Mouse (Mus musculus): ENCODE measurements at regions not wholly inside any gene's neighbourhood (a gene's known extent, or its start where the extent isn't known, plus 50 kb on each side); places are given as distances from the start of the nearest gene placed in this dataset.

- no peak overlapping the region for H3K4me2 ChIP-seq (replicated peaks; ENCODE audit: low read depth, low read length)
- no peak overlapping the region for H3K27ac ChIP-seq (ENCODE audit: low read depth, low read length)
- H3K9ac ChIP-seq (ENCODE audit: low read depth, low read length) = no peak overlapping the region
- WGBS = 56% methylated on average over 5 of the region's 5 CpGs
- no peaks in the 10 kb centered on the region for H3K4me1 ChIP-seq (replicated peaks; ENCODE audit: control insufficient read depth, insufficient read depth, low read length)
- no peaks in the 10 kb centered on the region for H3K9me3 ChIP-seq (ENCODE audit: control insufficient read depth, low read length)
- no peaks in the 10 kb centered on the region for H3K36me3 ChIP-seq (ENCODE audit: control insufficient read depth, insufficient read depth, low read length)
- DNase-seq (ENCODE audit: low spot score) = peak; percentile 15
- no peaks in the 10 kb centered on the region for H3K27me3 ChIP-seq (ENCODE audit: control insufficient read depth, insufficient read depth, low read length)
- no peak for ATAC-seq (ENCODE audit: low FRiP score)
- H3K4me3 ChIP-seq (ENCODE audit: low read depth, low read length) = no peak overlapping the region
These were observed 193.6 kb downstream of the Mex3b start for GRCm38 (mm10) chr7:83060733-83061132.

DNA sequence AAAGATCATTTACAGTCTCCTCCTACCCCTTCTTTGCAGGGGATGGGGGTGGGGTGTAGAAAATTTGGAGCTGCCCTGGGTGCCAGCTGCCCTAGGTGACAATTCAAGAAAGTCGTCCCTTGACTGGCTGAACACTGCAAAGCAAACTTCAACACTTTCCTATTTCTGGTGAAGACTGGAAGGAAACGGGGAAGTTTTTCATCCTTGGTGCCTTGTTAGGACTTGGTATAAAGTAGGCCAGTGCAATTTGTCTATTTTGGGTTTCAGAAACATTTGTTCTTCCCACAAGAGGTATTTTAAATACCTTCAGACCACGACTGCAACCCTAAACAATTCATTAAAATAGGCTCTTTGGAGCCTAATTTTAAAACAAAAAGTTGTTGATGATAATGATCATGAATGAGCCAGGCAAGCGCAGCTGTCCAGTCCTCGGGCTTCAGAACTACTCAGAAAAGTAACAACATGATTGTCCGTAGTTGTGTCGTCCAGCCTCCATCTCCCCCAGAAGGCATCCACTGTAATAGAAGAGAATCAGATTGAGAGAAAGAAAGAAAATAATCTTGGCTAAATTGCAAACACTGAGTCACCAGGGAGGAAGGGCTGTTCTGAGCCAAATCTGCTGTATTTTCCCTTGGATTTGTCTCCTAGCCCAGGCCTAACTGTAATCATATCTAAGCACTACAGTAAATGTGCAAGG lies 194.2 kb downstream of the Mex3b start:
- no peaks in the 10 kb centered on the region for H3K27me3 ChIP-seq (ENCODE audit: control insufficient read depth, insufficient read depth, low read length)
- H3K9me3 ChIP-seq (ENCODE audit: control insufficient read depth, low read length) = no peaks in the 10 kb centered on the region
- no peaks in the 10 kb centered on the region for H3K36me3 ChIP-seq (ENCODE audit: control insufficient read depth, insufficient read depth, low read length)
- H3K4me1 ChIP-seq (replicated peaks; ENCODE audit: control insufficient read depth, insufficient read depth, low read length) = no peaks in the 10 kb centered on the region
- no peak overlapping the region for H3K27ac ChIP-seq (ENCODE audit: low read depth, low read length)
- no peak overlapping the region for H3K4me3 ChIP-seq (ENCODE audit: low read depth, low read length)
- WGBS = 74% methylated on average over 7 of the region's 7 CpGs
- no peak overlapping the region for H3K9ac ChIP-seq (ENCODE audit: low read depth, low read length)
- H3K4me2 ChIP-seq (replicated peaks; ENCODE audit: low read depth, low read length) = no peak overlapping the region
- DNase-seq (ENCODE audit: low spot score) = no peak
- no peak for ATAC-seq (ENCODE audit: low FRiP score)

- WGBS = 92% methylated on average over 6 of the region's 6 CpGs
- Histone ChIP-seq H3K27ac (ENCODE audit: low read depth, low read length) (no peak overlapping the region), H3K27me3 (ENCODE audit: control insufficient read depth, insufficient read depth, low read length) (no peaks in the 10 kb centered on the region), H3K9ac (ENCODE audit: low read depth, low read length) (no peak overlapping the region), H3K9me3 (ENCODE audit: control insufficient read depth, low read length) (no peaks in the 10 kb centered on the region), H3K36me3 (ENCODE audit: control insufficient read depth, insufficient read depth, low read length) (no peaks in the 10 kb centered on the region), H3K4me2 (replicated peaks; ENCODE audit: low read depth, low read length) (no peak overlapping the region), H3K4me3 (ENCODE audit: low read depth, low read length) (no peak overlapping the region), H3K4me1 (replicated peaks; ENCODE audit: control insufficient read depth, insufficient read depth, low read length) (no peaks in the 10 kb centered on the region)
- DNase-seq (ENCODE audit: low spot score) (no peak), ATAC-seq (ENCODE audit: low FRiP score) (no peak)
These were observed 194.9 kb downstream of the Mex3b start for GRCm38 (mm10) chr7:83061894-83062477.

DNA sequence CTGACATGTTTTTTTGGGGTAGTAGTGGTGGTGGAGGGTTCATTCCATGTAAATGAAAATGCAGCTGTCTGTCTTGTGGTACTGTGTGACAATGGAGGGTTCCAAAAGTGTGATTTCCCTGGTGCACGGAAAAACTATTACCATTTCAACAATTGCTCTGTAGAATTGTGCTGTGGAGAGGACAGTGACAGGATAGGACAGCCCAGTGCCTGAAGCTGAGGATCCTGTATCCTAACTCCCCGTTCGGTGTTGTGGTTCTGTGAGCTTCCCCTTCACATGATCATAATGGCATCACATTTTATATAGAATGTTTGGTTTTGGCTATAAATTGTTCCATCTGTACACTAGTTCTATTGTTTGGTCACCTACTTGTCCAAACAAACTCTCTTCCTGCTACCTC lies 196.4 kb downstream of the Mex3b start:
- Histone ChIP-seq H3K4me1 (replicated peaks; ENCODE audit: control insufficient read depth, insufficient read depth, low read length) (no peaks in the 10 kb centered on the region), H3K4me3 (ENCODE audit: low read depth, low read length) (no peak overlapping the region), H3K36me3 (ENCODE audit: control insufficient read depth, insufficient read depth, low read length) (no peaks in the 10 kb centered on the region), H3K9me3 (ENCODE audit: control insufficient read depth, low read length) (no peaks in the 10 kb centered on the region), H3K27ac (ENCODE audit: low read depth, low read length) (no peak overlapping the region), H3K4me2 (replicated peaks; ENCODE audit: low read depth, low read length) (no peak overlapping the region), H3K9ac (ENCODE audit: low read depth, low read length) (no peak overlapping the region), H3K27me3 (ENCODE audit: control insufficient read depth, insufficient read depth, low read length) (no peaks in the 10 kb centered on the region)
- ATAC-seq (ENCODE audit: low FRiP score) = no peak
- 87% methylated on average over 3 of the region's 3 CpGs for WGBS
- DNase-seq (ENCODE audit: low spot score) = no peak

- no peaks in the 10 kb centered on the region for H3K27me3 ChIP-seq (ENCODE audit: control insufficient read depth, insufficient read depth, low read length)
- H3K4me3 ChIP-seq (ENCODE audit: low read depth, low read length) = no peak overlapping the region
- H3K27ac ChIP-seq (ENCODE audit: low read depth, low read length) = no peak overlapping the region
- no peak overlapping the region for H3K9ac ChIP-seq (ENCODE audit: low read depth, low read length)
- no peaks in the 10 kb centered on the region for H3K9me3 ChIP-seq (ENCODE audit: control insufficient read depth, low read length)
- 90% methylated on average over 3 of the region's 3 CpGs for WGBS
- no peaks in the 10 kb centered on the region for H3K4me1 ChIP-seq (replicated peaks; ENCODE audit: control insufficient read depth, insufficient read depth, low read length)
- ATAC-seq (ENCODE audit: low FRiP score) (no peak), DNase-seq (ENCODE audit: low spot score) (no peak)
- H3K4me2 ChIP-seq (replicated peaks; ENCODE audit: low read depth, low read length) = no peak overlapping the region
- H3K36me3 ChIP-seq (ENCODE audit: control insufficient read depth, insufficient read depth, low read length) = no peaks in the 10 kb centered on the region
These were observed 198.2 kb downstream of the Mex3b start for GRCm38 (mm10) chr7:83065341-83065740.

DNA sequence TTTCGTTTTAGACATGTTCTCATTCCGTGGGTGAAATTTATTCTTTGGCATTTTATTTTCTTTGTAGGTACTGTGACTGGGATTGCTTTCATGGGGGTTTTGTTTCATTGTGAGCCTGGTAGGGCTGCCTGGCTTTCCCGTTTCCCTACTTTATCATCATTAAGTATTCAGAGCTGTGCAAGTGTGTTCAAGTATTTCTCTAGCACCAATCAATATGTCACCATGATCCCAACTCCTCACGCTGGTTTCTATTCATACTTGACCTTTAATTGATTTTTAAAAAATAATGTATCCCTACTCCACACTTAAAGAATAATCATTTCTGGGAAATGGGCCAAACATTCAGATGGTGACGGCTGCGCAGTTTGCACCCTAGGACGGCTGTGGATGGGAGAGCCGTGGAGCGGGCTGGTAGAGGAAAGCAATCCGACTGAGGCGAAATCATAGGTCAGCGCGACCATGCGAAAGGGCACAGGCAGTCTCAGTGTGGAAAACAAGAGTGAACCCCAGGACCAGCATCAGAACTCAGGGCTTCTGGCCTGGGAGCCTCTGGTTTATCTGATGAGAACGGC lies 207.4 kb downstream of the Mex3b start:
- H3K4me1 ChIP-seq (replicated peaks; ENCODE audit: control insufficient read depth, insufficient read depth, low read length) = no peaks in the 10 kb centered on the region
- no peak overlapping the region for H3K27ac ChIP-seq (ENCODE audit: low read depth, low read length)
- whole genome bisulfite sequencing = 76% methylated on average over 15 of the region's 15 CpGs
- no peak for DNase-seq (ENCODE audit: low spot score)
- H3K4me3 ChIP-seq (ENCODE audit: low read depth, low read length) = no peak overlapping the region
- H3K9me3 ChIP-seq (ENCODE audit: control insufficient read depth, low read length) = no peaks in the 10 kb centered on the region
- no peak overlapping the region for H3K9ac ChIP-seq (ENCODE audit: low read depth, low read length)
- H3K4me2 ChIP-seq (replicated peaks; ENCODE audit: low read depth, low read length) = no peak overlapping the region
- H3K36me3 ChIP-seq (ENCODE audit: control insufficient read depth, insufficient read depth, low read length) = no peaks in the 10 kb centered on the region
- ATAC-seq (ENCODE audit: low FRiP score) = no peak
- H3K27me3 ChIP-seq (ENCODE audit: control insufficient read depth, insufficient read depth, low read length) = no peaks in the 10 kb centered on the region

DNA sequence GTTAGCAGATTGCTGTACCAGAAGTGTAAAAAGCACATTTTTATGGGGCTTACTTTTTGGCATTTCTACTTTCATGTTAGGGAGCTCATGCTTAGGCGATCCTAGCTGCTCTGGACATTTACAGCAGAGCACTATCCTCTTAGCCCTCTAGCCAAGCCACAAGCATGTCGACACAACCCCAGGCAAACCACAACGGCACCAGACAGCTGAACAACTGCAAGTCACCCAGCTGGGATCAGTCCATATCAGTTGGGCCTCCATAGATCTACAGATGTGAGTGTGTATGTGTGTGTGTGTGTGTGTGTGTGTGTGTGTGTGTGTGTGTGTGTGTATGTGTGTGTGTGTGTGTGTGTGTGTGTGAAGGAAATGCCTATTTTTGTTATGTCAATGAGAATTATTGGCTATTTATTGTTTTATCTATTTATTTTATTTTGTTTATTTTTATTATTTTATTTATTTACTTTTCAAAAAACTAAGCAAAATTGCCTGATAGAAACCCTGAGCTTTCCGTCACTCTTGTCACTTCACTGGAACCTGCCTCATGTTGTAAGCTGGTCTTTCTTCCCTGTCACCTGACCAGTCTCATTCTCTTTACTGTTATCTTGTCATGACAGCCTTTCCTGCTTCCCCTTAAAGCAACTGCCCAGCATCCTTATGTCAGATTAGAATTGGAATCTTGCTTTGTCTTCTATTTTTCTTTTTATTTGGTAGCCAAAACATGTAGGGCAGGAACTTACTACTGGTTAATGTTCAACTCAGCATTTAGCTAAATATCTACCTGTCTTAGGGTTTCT lies 208.2 kb downstream of the Mex3b start:
- no peak overlapping the region for H3K4me2 ChIP-seq (replicated peaks; ENCODE audit: low read depth, low read length)
- no peaks in the 10 kb centered on the region for H3K36me3 ChIP-seq (ENCODE audit: control insufficient read depth, insufficient read depth, low read length)
- H3K9me3 ChIP-seq (ENCODE audit: control insufficient read depth, low read length) = no peaks in the 10 kb centered on the region
- no peak overlapping the region for H3K9ac ChIP-seq (ENCODE audit: low read depth, low read length)
- no peak for DNase-seq (ENCODE audit: low spot score)
- WGBS = 83% methylated on average over 4 of the region's 4 CpGs
- no peaks in the 10 kb centered on the region for H3K27me3 ChIP-seq (ENCODE audit: control insufficient read depth, insufficient read depth, low read length)
- ATAC-seq (ENCODE audit: low FRiP score) = no peak
- no peak overlapping the region for H3K27ac ChIP-seq (ENCODE audit: low read depth, low read length)
- no peak overlapping the region for H3K4me3 ChIP-seq (ENCODE audit: low read depth, low read length)
- no peaks in the 10 kb centered on the region for H3K4me1 ChIP-seq (replicated peaks; ENCODE audit: control insufficient read depth, insufficient read depth, low read length)

DNA sequence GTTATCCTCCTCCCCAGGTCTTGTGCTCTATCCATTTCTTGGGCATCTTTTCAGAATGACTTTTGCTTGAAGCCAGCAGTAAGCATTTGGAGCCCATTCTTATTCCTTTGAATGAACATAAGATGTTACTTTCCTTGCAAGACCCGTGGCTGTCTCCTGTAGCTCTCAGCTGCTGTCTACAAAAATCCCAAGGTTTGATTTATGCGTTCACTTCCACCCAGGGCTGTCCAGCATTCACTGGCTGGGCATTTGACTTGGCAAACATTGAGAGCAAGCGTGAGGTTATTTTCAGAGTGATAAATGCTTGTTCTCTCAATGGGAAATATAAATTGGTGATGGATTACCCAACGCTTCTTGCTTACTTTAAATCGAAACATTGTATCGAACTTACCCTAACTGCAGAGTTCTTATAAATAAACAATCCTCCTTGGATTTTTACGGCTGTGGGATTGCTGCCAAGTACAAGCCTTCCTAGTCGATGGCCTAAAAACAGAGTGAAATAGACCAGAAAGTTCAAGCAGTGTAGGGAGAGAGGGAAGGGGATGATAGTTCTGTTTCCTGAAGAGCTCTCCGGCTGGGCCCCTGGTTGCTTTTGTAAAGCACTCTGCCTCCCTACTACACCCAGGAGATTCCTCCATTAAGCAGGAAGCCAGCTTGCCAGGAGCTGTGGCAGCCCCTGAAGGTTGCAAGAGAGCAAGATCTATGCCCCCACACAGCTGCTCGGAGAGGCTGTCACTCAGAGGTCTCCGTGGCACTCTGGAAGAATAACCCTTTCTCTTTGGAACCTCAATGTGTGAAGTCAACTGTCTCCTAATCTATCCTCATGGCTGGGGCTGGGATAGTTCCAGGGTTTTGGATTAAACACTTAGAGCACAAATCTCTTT lies 210.1 kb downstream of the Mex3b start:
- Histone ChIP-seq H3K9me3 (ENCODE audit: control insufficient read depth, low read length) (no peaks in the 10 kb centered on the region), H3K4me2 (replicated peaks; ENCODE audit: low read depth, low read length) (no peak overlapping the region), H3K27me3 (ENCODE audit: control insufficient read depth, insufficient read depth, low read length) (no peaks in the 10 kb centered on the region), H3K9ac (ENCODE audit: low read depth, low read length) (no peak overlapping the region), H3K4me1 (replicated peaks; ENCODE audit: control insufficient read depth, insufficient read depth, low read length) (no peaks in the 10 kb centered on the region), H3K27ac (ENCODE audit: low read depth, low read length) (peak overlapping the region; percentile 51; the same call in 1 of the 2 replicates), H3K36me3 (ENCODE audit: control insufficient read depth, insufficient read depth, low read length) (no peaks in the 10 kb centered on the region), H3K4me3 (ENCODE audit: low read depth, low read length) (no peak overlapping the region)
- peak; percentile 49 for DNase-seq (ENCODE audit: low spot score)
- WGBS = 38% methylated on average over 11 of the region's 11 CpGs
- ATAC-seq (ENCODE audit: low FRiP score) = peak; percentile 72
